Mouse (Mus musculus): ENCODE results near the gene Sos1.

DNA sequence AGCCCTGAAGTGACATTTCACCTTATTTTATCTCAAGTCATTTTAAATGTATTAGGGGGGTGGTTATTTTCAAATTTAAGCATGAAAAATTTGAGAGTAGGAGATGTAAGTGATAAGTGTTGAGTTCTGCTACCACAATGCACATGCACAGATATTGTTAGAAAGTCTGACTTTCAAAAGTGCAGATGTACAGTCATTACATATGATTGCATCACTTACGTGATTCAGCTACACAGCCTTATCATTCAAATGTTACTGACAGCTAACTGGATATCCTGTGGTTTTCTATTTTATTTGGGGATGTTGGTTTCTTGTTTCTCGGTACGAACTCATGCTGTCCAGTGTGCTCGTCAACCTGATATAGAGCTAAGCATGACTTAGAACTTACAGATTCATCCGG is 4.9 kb upstream of the Sos1 start:
- TF ChIP-seq CTCF (IDR thresholded peaks at IDR 0.05) (no peak), EP300 (IDR thresholded peaks at IDR 0.05) (no peak)

All from lung, postnatal 0 days (tissue).